Mouse (Mus musculus): ENCODE data around the gene Kctd17.
A peak's percentile ranks its signal among the peaks of the same experiment; 100 is the strongest.

Gene Kctd17

GRCm38 (mm10) chr15:78414157-78414556 is 14.2 kb upstream of the Kctd17 start:
- no peak for DNase-seq (ENCODE audit: low spot score)

- DNase-seq (ENCODE audit: low spot score) = peak; percentile 74
These were observed 11.4 kb upstream of the Kctd17 start for GRCm38 (mm10) chr15:78416937-78417336.

DNA sequence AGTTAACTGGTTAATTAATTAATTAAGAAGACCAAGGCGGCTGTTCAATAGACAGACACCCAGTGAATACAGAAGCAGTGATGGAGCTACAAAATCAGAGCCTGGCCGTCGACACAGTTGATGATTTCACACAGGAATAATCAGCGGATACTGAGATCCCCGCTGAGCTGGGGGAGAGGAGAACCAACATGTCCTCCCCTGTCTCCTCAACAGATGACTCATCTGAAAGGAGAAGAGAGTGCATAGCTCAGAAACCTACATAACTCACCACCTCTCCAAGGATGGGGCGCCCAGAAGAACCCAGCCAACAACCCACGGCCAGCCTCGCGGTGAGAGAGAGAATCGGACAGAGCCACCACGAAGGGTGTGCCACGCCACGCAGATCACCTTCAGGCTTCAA is 8.0 kb upstream of the Kctd17 start:
- DNase-seq (ENCODE audit: low spot score) = no peak

- DNase-seq (ENCODE audit: low spot score) = peak; percentile 82
These were observed 6.1 kb upstream of the Kctd17 start for GRCm38 (mm10) chr15:78422046-78422956.

GRCm38 (mm10) chr15:78424507-78424906 is 3.9 kb upstream of the Kctd17 start:
- DNase-seq (ENCODE audit: low spot score) = peak; percentile 71

GRCm38 (mm10) chr15:78425230-78425629 is 3.1 kb upstream of the Kctd17 start:
- no peak for DNase-seq (ENCODE audit: low spot score)

GRCm38 (mm10) chr15:78429139-78429459 is 735 bp downstream of the Kctd17 start:
- DNase-seq (ENCODE audit: low spot score) = peak; percentile 44

GRCm38 (mm10) chr15:78429871-78430622 is 1.7 kb downstream of the Kctd17 start:
- DNase-seq (ENCODE audit: low spot score) = no peak

GRCm38 (mm10) chr15:78430874-78431273 is 2.5 kb downstream of the Kctd17 start:
- no peak for DNase-seq (ENCODE audit: low spot score)

DNA sequence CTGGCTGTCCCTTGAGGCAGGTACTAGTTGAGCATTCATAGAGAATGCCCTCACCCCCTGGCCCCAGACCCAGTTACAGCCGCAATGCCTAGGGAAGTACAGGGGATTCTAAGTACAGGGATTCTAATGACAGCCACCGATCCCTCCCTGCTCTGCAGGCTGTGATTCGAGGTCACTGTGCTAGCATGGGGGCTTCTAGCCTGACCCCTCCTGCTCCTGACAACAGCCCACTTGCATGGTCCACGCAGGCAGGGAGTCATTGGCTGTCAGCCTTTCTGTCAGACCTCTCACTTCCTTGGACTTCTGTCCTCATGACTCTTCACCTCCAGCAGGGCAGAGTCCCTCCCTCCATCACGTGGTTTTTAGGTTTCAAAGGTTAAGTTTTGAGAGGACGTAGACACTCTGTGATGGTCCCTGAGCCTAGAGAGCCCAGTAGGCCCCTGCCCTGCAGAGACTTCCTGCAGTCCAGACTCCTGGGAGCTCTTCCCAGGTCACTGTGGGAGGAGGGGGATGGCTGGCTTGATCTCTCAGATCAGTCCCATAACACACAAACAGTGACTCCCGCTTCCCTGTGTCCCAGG is 3.3 kb downstream of the Kctd17 start:
- DNase-seq (ENCODE audit: low spot score) = no peak

DNA sequence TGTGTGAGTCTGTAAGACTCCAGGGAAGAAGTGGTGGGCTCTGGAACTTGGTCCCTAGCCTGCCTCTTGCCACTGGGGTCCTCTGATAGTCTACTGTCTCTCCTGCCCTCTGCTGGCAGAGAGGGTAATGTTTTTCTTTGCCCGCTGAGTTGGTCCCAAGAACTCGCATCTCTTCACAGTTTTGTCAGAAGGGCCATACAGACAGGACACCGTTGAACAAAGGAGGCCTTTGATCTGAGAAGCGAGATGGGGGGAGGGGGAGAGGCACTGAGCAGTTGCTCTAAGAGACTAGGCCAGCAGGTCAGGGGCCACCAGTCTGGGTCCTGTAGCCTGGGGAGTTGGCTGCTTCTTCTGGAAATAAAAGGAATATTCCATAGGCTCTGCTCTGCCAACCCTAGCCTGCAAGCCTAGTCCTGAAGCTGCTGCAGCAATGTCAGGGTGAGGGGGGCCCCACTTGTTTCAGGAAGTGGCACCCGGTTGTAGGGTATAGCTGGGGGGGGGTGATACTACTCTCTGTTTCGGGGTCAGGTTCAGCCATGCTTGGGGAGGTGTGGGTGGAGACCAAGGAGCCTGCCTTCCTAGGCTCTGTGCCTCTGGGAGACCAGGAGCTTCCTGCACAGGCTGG is 6.6 kb downstream of the Kctd17 start:
- DNase-seq (ENCODE audit: low spot score) = peak; percentile 23

DNA sequence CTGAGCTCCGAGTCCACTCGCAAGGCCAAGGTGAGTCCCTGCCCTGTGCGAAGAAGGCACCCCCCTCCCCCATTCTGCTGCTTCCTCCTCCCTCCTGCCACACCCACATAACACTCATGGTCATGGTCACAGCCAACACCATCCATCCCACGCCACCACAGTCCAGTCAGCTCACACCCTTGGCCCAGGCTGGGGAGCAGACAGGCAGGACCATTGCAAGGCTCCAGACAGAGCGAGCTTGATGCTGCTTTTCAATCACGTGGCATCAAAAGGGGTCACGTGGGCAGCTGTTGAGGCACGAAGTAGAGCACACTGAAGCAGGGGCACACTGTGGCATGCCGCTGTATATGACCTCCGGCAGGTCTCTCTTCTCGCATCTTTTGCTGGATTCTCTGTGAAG is 7.3 kb downstream of the Kctd17 start:
- DNase-seq (ENCODE audit: low spot score) = no peak

DNA sequence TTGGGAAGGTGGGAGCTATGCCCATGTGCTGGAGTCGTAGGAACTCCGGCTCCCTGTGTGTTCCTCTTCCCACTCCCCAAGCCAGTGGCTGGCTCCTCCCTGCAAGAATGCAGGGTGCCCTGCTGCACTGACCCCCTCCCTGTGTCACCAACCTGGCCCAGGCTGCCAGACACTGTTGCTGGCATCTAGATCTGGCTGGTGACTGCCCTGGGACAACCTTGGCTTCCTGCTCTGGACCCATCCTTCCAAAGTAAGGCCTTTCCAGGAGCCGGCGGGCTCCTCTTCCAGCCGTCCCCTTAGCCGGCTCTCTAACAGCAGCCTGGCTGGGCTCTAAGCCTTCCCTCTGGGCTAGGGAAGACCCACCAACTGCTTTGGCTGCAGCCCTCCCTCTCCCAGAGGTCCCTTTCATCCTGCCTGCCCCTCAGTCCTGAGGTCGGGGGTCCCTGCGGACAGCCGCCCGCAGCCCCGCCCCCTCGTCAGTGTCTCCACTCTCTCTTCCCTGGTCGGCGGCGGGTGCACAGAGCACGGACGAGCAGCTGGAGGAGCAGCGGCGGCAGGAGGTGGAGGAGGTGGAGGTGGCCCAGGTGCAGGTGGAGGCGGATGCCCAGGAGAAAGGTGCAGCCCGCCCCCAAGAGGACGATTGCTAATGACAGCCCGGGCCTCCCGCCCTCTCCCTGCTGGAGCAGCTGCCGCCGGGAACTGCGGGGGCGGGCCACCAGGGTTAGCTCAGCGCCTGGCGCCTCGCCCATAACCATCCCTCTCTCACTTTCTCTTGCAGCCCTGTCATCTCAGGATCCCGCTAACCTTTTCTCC is 8.2 kb downstream of the Kctd17 start:
- DNase-seq (ENCODE audit: low spot score) = peak; percentile 79

- peak; percentile 43 for DNase-seq (ENCODE audit: low spot score)
These were observed 9.1 kb downstream of the Kctd17 start for GRCm38 (mm10) chr15:78437237-78438017.

GRCm38 (mm10) chr15:78438018-78438394 is 9.6 kb downstream of the Kctd17 start:
- no peak for DNase-seq (ENCODE audit: low spot score)

- DNase-seq (ENCODE audit: low spot score) = no peak
These were observed 10.1 kb downstream of the Kctd17 start for GRCm38 (mm10) chr15:78438505-78438904.

GRCm38 (mm10) chr15:78438973-78439372 is 10.6 kb downstream of the Kctd17 start:
- DNase-seq (ENCODE audit: low spot score) = no peak

DNA sequence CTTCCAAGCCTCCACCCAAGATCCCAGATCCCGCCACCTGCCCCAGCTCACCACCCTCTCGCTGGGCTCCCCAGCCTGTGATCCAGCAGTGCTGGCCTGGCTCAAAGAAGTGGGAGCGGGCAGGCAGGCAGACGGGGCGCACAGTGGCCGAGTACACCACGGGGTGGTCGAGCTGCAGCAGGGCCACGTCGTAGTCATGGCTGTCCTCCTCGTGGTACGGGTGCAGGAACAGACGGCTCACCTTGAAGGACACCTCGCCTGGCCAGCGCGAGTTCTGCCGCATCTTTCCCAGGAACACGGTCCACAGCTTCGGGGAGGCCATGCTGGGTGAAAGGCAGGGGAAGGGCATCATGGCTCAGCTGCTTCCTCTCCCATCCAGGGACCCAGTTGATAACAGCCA is 13.9 kb downstream of the Kctd17 start:
- no peak for DNase-seq (ENCODE audit: low spot score)

DNA sequence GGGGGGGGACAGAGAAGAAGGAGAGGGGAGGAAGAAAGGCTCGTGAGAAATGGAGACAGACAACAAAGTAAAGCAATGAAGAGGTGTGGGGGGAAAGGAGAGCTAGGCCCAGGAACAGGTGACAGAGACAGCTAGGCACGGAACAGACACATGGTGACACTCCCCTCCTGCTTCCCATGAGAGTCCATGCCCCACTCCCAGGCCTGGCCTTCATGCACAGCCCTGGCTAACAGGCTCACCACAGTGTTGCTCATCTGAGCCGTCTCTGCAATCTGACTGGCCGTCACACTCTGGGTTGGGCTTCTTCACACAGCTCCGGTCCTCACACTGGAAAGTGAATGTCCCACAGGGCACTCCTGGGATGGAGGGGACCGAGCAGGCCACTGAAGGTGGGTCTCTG is 15.5 kb downstream of the Kctd17 start:
- DNase-seq (ENCODE audit: low spot score) = no peak

GRCm38 (mm10) chr15:78447121-78447520 is 18.8 kb downstream of the Kctd17 start:
- DNase-seq (ENCODE audit: low spot score) = peak; percentile 29
